Mouse (Mus musculus): Measurements from ENCODE around the gene Bud23.

Bud23 gene

GRCm38 (mm10) chr5:135016224-135016759 is 48.5 kb downstream of the Bud23 start:
- DNase-seq, result no peak

- DNase-seq, result peak; percentile 88 to 94
These were observed 49.3 kb downstream of the Bud23 start for GRCm38 (mm10) chr5:135015497-135015896.

- DNase-seq, result peak; percentile 85
These were observed 51.9 kb downstream of the Bud23 start for GRCm38 (mm10) chr5:135012671-135013441.

GRCm38 (mm10) chr5:135011809-135012613 is 52.7 kb downstream of the Bud23 start:
- DNase-seq, result no peak

- DNase-seq, result no peak
These were observed 53.7 kb downstream of the Bud23 start for GRCm38 (mm10) chr5:135010841-135011743.

- no peak for DNase-seq
These were observed 54.4 kb downstream of the Bud23 start for GRCm38 (mm10) chr5:135010320-135010709.

- peak; percentile 78 to 83 for DNase-seq
These were observed 55.0 kb downstream of the Bud23 start for GRCm38 (mm10) chr5:135009590-135010319.

GRCm38 (mm10) chr5:135008671-135009589 is 55.8 kb downstream of the Bud23 start, which contains the start of gene Abhd11:
Abhd11 (plus strand) TSS chr5:135009152.
- peak; percentile 96 to 97 for DNase-seq

- peak; percentile 47 to 52 for DNase-seq
These were observed 56.8 kb downstream of the Bud23 start for GRCm38 (mm10) chr5:135007802-135008571.
